Mouse (Mus musculus) monocyte, adult 2 months (primary cell): ENCODE results near the gene Mettl7a1.
"Not testable (repeated sequence)": the region's sequence is repeated elsewhere in the genome, so short reads cannot be mapped to it uniquely, and the experiment has no call there.

ENCODE experiments used
- DNase-seq, 2 experiments: peaks; one replicate each; pipeline ENCODE4 v3.0.0; 2022; ENCODE audit warnings: low spot score in 2 of 2, low read depth in 1 of 2

Gene Mettl7a1

DNA sequence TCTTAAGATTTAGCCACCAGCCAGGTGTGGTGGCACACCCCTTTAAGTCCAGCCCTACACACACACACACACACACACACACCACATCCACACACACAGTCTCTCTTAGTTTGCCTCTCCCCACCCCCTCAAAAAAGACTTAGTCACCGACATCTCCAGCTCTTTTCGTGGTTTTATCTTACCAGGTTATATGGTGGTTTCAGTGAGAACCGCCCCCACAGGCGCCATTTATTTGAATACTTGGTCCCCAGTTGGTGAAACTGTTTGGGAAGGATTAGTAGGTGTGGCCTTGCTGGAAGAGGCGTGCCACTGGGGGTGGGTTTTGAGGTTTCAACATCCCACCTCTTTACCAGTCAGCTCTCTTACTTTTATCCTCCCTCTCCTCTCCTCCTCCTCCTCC is 6.1 kb upstream of the Mettl7a1 start:
- no peak for DNase-seq

DNA sequence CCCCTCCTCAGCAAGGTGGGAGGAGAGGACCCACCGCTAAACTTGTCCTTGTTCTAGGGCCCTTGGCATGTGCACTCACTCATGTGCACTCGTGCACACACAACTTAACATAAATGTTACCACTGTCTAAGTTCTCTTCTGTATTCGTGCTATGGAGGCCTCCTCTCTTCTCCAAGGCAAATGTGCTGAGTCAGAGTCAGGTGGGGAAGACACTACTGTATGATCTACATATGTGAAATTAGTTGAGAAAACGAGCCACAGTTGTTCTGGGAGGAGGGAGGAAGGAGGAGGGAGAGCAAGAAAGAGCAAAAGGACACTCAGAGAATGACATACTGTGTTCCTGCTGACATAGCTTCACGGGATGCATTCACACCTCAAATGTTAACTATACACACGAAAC is 3.4 kb upstream of the Mettl7a1 start:
- DNase-seq = no peak

DNA sequence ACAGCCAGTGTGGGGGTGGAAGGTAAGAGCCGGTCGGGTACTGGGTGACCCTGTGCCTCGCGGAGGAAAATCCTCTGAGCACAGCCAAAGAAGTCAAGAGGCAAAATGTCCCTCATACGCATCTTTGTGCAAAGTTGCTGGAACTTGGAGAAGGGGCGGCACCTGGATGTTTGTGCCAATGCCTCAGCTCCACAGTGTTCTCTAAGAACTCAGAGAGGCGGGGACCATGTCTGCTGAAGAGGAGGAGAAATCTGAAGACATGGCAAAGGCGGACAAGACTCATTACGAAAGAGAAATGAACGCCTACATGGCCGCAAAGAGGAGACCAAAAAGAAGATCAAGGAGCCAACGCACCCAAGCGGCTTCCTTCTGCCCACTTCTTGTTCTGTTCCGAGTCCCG is 2.4 kb upstream of the Mettl7a1 start:
- DNase-seq = no peak

DNA sequence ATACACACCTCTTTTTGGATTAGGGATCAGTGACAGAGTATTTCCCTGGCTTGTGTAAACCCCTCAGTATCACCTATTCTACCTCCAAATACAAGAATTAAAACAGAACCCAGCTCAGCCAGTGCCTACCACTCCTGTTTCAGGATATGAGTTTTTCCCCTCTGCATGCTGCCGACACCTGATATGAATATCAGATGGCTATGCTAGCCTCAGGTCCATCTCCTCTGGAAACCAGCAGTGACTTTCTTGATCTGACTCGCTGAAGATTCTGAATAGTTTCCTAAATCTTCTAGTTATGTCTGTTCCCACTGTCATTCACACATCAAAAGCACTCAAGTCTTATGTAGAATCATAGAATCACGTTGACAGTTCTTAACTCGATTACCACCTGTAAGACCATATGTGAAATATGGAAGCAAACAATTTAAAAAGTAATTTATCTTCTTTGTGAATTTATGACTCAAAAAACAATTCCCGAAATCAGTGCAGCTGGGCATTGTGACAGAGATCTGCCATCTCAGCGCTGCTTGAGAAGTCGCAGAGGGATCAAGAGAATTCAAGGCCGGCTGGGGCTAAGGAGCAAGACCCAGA is 417 bp upstream of the Mettl7a1 start:
- DNase-seq = no peak

DNA sequence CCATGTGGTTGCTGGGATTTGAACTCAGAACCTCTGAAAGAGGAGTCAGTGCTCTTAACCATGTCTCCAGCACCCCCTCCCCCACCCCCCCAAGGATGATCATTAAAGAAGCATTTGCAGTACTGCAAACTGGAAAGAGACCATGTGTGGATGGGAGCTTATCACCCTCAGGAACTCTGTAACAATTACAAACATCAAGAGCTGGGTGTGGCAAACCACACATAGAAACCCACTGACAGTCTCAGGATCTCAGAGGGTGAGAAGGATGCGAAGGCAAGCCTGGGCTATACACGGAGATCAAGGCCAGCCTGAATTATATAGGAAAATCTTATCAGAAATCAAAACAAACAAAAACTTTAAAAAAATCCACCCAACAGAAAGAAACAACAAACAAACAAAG is 2.3 kb downstream of the Mettl7a1 start:
- DNase-seq = no peak

DNA sequence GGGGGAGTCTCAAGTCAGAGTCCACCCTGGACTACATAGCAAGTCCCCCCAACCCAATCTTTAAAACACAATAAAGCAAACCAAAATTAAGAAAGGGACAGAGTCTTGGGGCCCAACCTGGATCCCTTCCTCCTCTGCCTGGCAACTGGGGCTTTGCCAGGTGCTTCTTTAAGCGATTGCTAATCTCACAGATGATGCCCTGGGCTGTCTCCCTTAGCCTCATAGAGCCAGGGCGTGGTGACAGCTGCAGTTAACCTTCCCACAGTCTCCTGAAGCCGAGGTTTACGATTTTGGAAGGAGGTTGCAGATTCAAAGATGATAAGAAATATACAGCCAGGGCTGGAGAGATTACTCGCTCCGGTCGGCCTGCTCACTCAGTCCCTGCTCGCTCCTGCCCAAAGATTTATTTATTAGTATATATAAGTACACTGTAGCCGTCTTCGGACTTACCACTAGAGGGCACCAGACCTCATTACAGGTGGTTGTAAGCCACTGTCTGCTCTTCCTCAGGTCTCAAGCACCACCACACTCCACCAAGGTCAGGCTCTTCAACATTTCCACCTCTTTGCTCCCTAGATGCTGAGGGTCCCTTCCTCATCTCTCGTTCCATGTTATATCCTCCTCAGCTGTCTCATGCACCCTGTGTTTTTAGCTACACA is 3.6 kb downstream of the Mettl7a1 start:
- not testable (repeated sequence) for DNase-seq

DNA sequence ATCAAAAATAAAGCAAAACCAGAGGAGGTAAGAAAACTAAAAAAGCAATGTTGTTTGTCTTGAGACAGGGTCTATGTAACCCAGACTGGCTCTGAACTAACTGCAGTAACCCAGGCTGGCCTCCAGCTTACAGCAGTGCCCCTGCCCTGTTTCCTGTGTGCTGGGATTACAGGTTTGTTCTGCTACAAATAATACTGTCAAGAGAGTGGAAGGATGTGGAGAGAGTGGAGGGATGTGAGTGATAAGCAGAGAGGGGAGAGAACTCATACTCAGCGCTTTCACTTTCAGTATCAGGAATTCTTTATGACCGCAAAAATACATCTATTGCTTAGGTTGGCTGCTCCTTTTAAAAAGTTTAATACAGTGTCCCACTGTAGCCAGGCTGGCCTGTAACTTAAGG is 8.4 kb downstream of the Mettl7a1 start:
- no peak for DNase-seq

DNA sequence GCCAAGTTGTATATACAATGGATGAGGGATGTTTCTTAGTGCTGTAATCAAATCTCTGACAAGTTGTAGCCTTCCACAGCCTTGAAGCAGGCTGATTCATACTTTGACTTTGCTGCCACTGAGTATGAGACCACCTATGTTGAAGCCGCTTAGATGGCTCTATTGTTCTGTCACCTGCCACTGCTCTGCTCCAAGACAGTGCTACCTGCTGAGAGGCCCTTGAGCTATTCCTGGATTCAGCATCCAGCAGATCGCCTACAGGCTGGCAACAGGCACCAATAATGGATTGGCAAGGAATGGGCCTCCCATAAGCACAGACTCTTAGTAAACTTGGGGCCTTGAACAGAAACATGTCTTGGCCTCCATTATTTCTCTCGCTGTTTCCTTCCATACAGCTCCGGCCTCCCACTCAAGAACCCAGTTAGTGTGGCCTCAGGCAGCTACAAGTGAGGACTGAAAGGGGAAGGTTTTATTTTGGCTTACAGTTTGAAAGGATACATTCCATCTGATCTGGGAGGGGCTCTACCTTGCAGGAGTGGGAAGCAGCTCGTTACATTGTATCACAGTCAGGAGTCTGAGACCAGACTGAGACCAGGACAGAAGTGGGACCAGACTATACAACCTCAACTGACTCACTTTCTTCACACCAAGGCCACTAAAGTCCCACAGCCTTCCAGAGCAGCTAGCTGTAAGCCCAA is 10.7 kb downstream of the Mettl7a1 start:
- DNase-seq = no peak

DNA sequence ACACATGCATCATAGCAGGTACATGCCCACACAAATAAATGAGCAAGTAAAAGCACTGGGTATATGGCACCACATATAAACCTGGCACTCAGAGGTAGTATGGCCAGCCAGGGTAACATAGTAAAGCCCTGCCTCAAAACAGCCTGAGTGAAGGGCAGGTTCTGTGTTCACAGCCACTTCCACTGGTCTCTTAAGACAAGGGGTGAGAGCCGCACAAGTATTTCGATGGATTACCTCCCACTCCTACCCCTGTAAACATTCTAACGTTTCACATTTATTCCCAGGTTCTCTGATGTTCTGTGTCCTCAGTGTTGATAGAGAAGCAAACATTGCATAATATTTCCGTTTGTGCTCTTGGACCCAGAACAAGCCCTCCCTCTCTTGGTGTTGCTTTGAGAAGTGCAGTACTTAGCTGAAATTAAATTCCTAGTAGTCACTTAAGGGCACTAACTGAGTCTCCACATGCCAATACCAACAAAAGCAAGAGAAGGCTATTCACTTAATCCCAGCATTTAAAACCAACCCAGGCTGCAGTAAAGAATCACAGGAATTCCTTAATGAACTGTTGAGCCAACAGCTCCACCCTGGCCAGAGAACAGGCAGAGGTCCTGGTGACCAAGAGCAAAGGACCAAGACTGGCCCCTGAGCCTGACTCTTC is 14.2 kb downstream of the Mettl7a1 start:
- DNase-seq = not testable (repeated sequence)

DNA sequence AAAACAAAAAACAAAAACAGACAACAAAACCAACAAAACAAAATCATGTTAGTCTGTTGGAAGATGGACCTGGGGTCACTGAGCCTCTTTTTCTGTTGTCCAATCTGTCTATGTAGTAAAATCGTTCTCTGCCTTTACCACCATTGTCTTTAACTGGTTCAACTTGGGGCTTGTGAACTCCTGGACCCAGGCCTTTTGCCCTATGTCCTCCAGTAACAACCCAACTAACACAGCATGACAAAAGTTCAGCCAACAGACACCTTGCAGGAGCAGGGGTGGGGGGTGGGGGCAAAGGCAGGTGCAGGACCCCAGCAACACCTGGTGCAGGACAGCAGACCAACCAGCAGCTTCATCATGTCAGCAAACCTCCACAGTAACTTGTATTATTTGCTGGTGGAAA is 15.9 kb downstream of the Mettl7a1 start:
- no peak for DNase-seq

DNA sequence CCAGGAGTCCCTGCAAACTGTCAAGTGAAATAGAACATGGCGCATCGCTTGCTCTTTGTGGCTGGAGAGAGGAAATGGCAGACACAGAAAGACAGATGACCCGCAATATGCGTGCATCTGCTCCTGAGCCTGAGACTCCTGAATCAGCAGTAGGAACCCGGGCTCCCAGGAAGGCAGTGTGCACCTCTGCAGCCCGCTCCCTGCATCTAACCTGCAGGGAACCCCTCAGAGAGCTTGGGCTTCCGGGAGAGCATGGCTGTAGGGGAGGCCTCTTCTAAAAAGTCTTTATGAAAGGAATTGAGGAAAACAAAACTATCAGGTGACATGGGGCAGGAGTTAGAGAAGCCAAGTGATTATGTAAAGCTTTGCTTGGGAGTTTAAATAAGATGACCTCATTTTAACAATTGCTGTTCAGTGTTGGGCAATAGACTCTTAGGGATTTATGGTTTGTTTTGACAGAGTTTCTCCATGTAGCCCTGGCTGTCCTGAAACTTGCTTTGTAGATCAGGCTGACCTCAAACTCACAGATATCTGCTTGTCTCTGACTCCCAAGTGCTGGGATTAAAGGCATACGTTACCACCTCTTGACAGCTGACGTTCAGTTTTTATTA is 16.5 kb downstream of the Mettl7a1 start:
- DNase-seq = no peak

DNA sequence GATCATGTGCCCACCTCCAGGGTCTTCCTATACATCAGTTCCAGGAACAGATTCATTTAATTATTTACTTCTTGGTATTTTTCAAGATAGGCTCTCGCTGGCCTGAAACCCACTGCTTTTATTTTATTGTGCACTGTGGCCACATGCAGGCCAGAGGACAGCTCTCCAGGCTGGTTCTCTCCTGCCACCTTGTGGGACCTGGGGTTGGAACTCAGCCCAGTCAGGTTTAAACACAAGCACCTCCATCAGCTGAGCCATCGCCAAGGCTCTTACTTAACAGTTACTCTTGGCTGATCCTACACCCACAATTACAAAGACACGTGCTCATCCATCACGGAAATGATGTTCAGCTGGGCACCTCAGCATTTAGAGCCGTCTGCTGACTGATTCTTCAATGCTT is 17.2 kb downstream of the Mettl7a1 start:
- DNase-seq = no peak

DNA sequence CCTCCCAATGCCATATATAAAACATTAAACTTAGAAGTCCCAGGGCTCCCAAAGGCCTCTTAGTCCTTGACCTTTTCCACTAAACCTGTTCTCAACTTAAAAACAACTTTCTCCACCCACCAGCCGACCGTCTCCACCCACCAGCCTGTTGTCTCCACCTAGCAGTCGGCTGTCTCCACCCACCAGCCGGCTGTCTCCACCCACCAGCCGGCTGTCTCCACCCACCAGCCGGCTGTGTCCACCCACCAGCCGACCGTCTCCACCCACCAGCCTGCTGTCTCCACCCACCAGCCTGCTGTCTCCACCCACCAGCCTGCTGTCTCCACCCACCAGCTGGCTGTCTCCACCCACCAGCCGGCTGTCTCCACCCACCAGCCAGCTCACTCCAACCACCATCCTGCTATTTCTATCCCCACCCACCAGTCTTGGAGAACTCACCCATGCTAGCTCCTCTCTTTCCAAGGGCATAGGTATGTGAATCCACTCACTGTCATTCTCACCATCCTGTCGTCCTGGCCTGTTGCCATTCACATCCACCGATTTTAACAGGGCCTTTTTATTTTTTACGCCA is 20.2 kb downstream of the Mettl7a1 start:
- no peak for DNase-seq

DNA sequence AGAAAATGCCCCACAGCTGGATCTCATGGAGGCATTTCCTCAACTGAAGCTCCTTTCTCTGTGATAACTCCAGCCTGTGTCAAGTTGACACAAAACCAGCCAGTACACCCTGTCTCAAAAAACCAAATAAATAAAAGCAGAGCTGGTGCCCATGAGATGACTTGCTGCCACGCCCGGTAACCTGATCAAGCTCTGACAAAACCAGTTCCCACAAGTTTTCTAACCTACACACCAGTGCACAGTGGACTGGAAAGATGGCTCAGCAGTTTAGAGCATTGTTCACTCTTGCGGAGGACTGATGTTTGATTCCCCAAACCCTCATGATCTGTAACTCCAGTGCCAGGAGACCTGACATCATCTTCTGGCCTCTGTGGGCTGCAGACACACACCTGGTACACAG is 21.3 kb downstream of the Mettl7a1 start:
- DNase-seq = no peak

DNA sequence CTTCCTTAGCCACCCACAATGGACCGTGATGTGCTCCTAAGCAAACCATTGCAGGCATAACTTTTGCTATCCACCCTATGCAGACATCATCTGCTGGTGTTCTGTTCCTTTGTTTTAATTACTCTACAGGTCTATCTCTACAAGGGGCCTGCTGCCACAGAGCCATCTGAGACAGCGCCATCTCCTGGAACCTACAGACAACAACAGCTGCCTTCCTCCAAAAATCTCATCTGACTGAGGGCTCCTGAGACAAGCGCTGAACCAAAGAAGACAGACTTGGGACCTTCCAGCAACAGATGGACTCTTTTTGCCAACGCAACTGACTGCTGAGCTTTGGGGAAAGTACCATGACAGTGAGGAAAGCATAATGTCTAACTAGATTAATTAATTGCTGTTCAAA is 24.1 kb downstream of the Mettl7a1 start:
- not testable (repeated sequence) for DNase-seq

DNA sequence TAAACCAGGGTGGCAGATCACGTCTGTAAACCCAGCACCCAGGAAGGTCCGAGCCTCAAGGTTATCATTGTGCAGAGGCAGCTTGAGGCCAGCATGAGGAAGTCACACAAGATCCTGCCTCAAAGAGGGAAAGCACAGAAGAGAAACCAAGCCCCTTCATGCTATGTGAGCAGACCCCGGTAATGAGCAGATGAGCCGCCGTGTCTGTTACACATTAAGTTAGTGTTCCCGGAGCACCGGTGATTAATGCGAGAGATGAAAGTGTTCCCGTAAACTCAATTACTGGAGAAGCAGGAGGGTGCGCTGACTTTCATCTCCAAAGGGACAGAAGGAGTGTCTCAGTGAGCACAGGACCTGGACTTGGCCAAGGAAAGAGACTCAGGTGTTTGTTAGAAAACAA is 25.4 kb downstream of the Mettl7a1 start:
- DNase-seq = not testable (repeated sequence)

DNA sequence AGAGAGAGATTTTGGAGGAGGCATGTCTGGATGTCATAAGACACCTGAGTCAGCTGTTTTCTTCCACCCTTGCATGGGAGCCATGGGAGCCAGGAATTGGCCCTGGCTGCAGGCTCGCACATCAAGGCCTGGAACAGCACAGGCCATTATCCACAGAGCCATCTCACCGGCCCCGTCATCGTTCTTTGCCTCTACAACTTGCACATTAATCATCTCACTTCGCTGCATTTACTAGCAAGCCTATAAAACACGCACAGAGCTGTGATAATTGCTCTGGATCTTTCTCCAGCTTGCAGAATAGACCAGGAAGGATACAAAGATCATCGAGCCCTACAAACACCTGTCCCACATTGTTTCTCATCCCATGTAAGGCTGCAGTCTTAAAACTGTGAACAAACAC is 26.8 kb downstream of the Mettl7a1 start:
- no peak for DNase-seq

DNA sequence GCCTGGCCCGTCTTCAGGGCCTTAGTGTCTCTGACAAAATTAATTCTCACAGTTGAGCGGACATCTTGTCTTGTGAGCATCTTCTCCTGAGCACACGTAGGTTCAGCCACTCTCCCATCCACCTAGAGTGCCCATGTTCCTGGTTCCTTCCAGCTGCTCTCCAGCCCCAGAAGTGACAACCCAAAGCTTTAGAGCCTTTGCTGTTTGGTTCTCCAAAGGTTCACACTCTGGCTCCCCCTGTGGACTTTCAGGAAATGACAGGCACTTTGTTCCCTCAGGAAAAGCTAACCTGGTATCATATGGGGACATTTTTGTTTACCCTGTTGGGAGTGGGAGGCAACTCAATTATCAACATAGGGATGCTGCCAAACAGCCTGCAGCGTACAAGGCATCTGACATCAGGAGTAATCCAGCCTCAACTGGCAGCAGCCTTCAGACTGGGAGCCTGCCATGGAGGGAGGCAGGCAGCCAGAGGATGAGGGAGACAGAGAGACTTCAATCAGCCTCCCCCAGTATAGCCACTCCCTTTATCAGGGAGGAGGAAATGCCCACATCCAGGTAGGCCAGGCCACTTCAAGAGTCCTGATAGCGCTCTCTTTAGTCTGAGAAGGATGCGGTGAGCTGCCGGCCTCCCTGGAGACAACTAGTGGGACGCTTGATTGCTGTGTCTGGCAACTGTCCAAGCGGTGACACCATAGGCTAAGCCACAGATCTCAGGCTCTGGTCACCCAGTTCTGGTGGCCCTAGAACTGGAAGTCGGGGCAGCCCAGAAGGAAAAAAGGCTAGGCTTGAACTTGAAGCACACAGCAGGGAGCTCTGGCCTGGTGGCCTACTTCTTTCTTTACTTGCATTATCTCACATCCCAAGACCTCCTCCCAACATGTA is 28.4 kb downstream of the Mettl7a1 start:
- DNase-seq = not testable (repeated sequence)

DNA sequence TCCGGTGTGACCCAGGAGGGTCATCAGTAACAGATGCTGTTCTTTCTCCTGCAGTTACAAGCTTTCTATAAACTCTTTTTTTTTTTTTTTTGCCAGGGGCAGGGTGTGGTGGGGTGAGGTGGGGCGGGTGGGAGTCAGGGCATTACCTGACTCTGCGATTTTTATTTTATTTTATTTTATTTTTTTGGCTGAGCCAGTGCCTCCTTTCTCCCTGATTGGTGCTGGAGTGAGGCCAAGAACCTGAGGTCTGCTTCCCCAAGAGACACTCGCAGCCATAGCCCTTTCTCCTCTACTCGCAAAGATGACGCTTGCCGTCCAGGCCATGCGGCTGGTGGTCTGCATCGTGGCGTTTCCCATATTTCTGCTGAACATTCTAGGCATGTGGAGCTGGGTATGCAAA is 30.7 kb downstream of the Mettl7a1 start, which contains the start of gene Mettl7a3:
Gene Mettl7a3 (plus strand): TSS at position 301 of the 400 bp plus-strand sequence.
- no peak for DNase-seq

DNA sequence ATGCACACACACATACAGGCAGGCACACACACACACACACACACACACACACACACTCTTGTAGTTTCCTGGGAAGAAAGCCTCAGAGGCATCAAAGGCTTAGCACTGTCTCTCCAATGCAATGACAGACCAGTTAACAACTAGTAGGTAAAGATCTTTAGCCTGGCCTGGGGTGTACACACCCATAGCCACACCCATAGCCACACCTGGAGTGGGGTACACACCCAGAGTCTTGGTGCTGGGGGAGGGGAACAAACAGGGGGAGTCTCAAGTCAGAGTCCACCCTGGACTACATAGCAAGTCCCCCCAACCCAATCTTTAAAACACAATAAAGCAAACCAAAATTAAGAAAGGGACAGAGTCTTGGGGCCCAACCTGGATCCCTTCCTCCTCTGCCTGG is 33.4 kb downstream of the Mettl7a1 start:
- DNase-seq = not testable (repeated sequence)
